Mouse (Mus musculus) megakaryocyte, embryonic 14.5 days (primary cell): ENCODE data around the gene Tenm3.

Experiments used
- FLI1 ChIP-seq: IDR thresholded peaks from 2 replicates; pipeline ENCODE4 v1.6.1; 2012; ENCODE audit warnings: low read length, inconsistent platforms, mixed read lengths
- GATA1 ChIP-seq: IDR thresholded peaks from 3 replicates; pipeline ENCODE4 v1.6.1; 2012; ENCODE audit warnings: mixed read lengths, low read length, inconsistent platforms, borderline replicate concordance

DNA sequence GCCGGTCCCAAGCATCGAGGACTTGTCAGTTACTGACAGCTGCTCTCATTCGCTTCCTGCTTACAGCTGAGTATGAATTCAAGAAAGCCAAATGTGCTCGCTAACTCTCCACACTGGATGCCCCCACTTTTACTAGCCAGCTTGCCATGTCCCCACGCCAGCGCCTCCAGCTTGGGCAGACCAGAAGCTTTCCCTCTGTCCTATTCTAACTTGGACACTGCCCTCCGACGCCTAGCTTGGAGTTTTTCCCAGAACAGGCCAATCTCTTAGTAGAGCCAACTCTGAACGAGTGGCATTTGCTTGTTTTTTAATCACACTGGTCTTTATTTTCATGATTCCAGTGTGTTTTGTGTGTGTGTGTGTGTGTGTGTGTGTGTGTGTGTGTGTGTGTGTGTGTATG is 644.6 kb downstream of the Tenm3 start:
- TF ChIP-seq GATA1 (no peak), FLI1 (no peak)
